Mouse (Mus musculus): ENCODE results near the gene Agtr1a. TPM values are rescaled to one million over a fixed set of nuclear protein-coding genes. Genes with fewer than 3 reads are reported as not detected.

Agtr1a gene
- polyA plus RNA-seq, 1 experiment from 2014 or later: 1.3 TPM

DNA sequence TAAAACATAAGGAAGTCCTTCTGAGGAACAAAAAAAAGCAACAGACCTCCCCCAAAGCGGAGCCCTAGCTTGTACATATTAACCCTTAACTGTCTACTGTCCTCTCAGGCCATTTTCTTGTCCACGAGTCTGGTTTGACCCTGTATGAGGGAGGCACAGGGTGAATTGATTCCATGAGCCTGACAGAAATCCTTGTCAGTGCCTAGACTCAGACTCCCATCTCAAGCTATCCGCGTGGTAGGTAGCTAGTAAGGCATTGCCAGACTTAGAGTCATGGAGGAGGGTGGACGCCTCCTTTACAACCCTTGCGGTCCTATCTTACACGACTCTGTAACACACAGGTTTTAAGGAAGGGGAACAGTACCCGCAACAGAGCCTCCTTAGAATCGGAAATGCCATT is 28.5 kb downstream of the Agtr1a start:
- ATAC-seq (ENCODE audit: low FRiP score, low read depth): no peak
- no peaks in the 10 kb centered on the region for H3K27me3 ChIP-seq (replicated peaks)
- no peaks in the 10 kb centered on the region for H3K36me3 ChIP-seq
- H3K4me3 ChIP-seq: no peak overlapping the region
- 89% methylated on average over 9 of the region's 9 CpGs for WGBS
- H3K4me2 ChIP-seq (replicated peaks): no peak overlapping the region
- H3K9ac ChIP-seq: no peak overlapping the region
- no peaks in the 10 kb centered on the region for H3K4me1 ChIP-seq
- H3K27ac ChIP-seq: no peak overlapping the region
- no peaks in the 10 kb centered on the region for H3K9me3 ChIP-seq

- ATAC-seq (ENCODE audit: low FRiP score, low read depth): no peak
Observed at GRCm38 (mm10) chr13:30365378-30365777, 29.1 kb downstream of the Agtr1a start.

DNA sequence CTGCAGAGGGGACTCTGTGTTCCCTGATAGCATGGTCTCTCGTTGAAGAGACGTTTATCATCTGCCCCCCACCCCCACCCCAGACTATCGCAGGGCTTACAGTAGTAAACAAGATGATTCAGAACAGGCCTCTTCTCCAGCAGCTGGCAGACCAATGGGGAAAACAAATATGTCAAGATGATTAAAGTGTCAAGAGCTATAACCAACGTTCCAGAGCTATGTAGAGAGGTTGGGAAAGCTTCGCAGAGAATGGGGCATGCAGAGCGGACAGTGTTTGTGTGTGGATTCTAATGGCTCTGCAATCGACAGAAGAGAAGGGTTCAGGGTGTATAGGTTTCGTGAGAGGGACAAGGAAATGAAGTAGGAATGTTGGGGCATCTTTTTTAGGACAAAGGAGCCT is 31.9 kb downstream of the Agtr1a start:
- no peaks in the 10 kb centered on the region for H3K4me1 ChIP-seq
- no peaks in the 10 kb centered on the region for H3K36me3 ChIP-seq
- no peak overlapping the region for H3K27ac ChIP-seq
- no peak overlapping the region for H3K4me2 ChIP-seq (replicated peaks)
- WGBS: 48% methylated on average over 8 of the region's 8 CpGs
- no peaks in the 10 kb centered on the region for H3K9me3 ChIP-seq
- ATAC-seq (ENCODE audit: low FRiP score, low read depth): no peak
- H3K9ac ChIP-seq: no peak overlapping the region
- H3K4me3 ChIP-seq: no peak overlapping the region
- no peaks in the 10 kb centered on the region for H3K27me3 ChIP-seq (replicated peaks)

More at GRCm38 (mm10) chr13:30365378-30365777, 29.1 kb downstream of the Agtr1a start:
- Histone ChIP-seq H3K4me1 (no peaks in the 10 kb centered on the region), H3K4me2 (replicated peaks) (no peak overlapping the region), H3K27me3 (replicated peaks) (no peaks in the 10 kb centered on the region), H3K36me3 (no peaks in the 10 kb centered on the region), H3K9ac (no peak overlapping the region), H3K4me3 (no peak overlapping the region), H3K9me3 (no peaks in the 10 kb centered on the region), H3K27ac (no peak overlapping the region)
- WGBS: 80% methylated on average over 2 of the region's 2 CpGs

DNA sequence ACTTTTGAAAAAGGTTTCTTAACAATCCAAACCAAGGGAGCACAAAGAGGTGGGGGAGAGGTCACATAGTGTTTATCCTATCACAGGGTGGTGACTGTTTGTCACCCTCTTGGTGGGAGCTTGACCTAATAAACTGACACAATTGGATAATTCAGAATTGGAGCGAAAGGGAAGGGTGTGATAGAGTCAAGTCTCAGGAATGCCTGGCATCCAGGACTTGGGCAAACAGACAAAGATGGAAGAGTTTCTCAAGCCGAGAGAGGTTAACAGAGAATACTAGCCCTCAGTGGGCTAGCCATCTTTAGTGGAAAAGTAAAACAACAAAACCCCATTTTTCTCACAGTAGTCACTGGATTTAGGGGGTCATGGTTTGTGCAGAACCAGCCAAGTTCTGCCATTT is 32.5 kb downstream of the Agtr1a start:
- H3K4me1 ChIP-seq: no peaks in the 10 kb centered on the region
- no peaks in the 10 kb centered on the region for H3K9me3 ChIP-seq
- no peaks in the 10 kb centered on the region for H3K27me3 ChIP-seq (replicated peaks)
- H3K9ac ChIP-seq: no peak overlapping the region
- WGBS: 35% methylated on average over 2 of the region's 2 CpGs
- no peak for ATAC-seq (ENCODE audit: low FRiP score, low read depth)
- no peak overlapping the region for H3K4me3 ChIP-seq
- H3K27ac ChIP-seq: no peak overlapping the region
- H3K4me2 ChIP-seq (replicated peaks): no peak overlapping the region
- no peaks in the 10 kb centered on the region for H3K36me3 ChIP-seq

GRCm38 (mm10) chr13:30378868-30379267 is 42.6 kb downstream of the Agtr1a start:
- no peak overlapping the region for H3K9ac ChIP-seq
- no peaks in the 10 kb centered on the region for H3K27me3 ChIP-seq (replicated peaks)
- 94% methylated on average over 5 of the region's 5 CpGs for WGBS
- ATAC-seq (ENCODE audit: low FRiP score, low read depth): no peak
- no peak overlapping the region for H3K27ac ChIP-seq
- no peak overlapping the region for H3K4me2 ChIP-seq (replicated peaks)
- H3K4me1 ChIP-seq: no peaks in the 10 kb centered on the region
- no peak overlapping the region for H3K4me3 ChIP-seq
- no peaks in the 10 kb centered on the region for H3K9me3 ChIP-seq
- no peaks in the 10 kb centered on the region for H3K36me3 ChIP-seq

GRCm38 (mm10) chr13:30385183-30385582 is 48.9 kb downstream of the Agtr1a start:
- Histone ChIP-seq H3K9ac (no peak overlapping the region), H3K27ac (no peak overlapping the region), H3K27me3 (replicated peaks) (no peaks in the 10 kb centered on the region), H3K4me1 (no peaks in the 10 kb centered on the region), H3K4me3 (no peak overlapping the region), H3K36me3 (no peaks in the 10 kb centered on the region), H3K4me2 (replicated peaks) (no peak overlapping the region), H3K9me3 (no peaks in the 10 kb centered on the region)
- no peak for ATAC-seq (ENCODE audit: low FRiP score, low read depth)
- WGBS: 88% methylated on average over 6 of the region's 6 CpGs

DNA sequence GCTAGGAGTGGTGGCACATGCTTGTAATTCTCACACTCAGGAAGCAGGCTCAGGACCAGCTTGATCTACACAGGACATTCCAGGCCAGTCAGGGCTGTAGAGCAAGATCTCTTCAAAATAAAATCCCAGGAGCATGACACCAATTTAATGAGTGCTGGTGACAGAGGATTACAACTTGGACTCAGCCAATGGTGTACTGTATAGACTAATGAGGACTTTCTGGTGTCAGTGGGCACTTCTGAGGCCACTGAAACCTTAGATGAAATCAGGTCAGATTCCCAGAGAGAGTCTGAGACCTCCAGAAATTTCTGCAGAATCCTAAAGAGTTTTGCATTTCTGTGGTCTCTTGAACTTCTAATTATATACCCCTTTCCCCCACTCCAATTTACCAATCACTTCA is 57.9 kb downstream of the Agtr1a start:
- no peak overlapping the region for H3K4me2 ChIP-seq (replicated peaks)
- H3K4me1 ChIP-seq: no peaks in the 10 kb centered on the region
- no peak overlapping the region for H3K27ac ChIP-seq
- no peak overlapping the region for H3K9ac ChIP-seq
- H3K36me3 ChIP-seq: no peaks in the 10 kb centered on the region
- H3K27me3 ChIP-seq (replicated peaks): no peaks in the 10 kb centered on the region
- no peak overlapping the region for H3K4me3 ChIP-seq
- ATAC-seq (ENCODE audit: low FRiP score, low read depth): no peak
- no peaks in the 10 kb centered on the region for H3K9me3 ChIP-seq

DNA sequence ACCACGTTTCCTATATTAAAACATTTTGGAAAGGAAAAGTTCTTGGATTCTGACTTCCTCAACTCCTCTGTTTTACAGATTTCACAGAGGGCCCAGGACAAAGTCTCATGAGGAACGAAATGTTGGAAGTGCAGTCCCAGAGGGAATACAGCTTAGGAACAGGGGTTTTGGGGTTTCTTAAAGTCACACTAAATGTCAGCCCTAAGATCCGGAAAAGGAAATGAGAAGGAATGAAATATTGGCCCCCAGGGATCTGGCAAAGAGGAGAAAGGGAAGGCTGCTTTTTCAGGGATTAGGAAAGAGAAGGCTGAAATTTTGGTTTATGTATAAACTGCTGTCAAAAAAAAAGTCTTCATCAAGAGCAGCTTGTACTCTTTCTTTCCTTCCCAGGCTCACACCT is 60.2 kb downstream of the Agtr1a start:
- H3K36me3 ChIP-seq: no peaks in the 10 kb centered on the region
- no peak overlapping the region for H3K27ac ChIP-seq
- no peak overlapping the region for H3K4me2 ChIP-seq (replicated peaks)
- no peak overlapping the region for H3K4me3 ChIP-seq
- ATAC-seq (ENCODE audit: low FRiP score, low read depth): no peak
- no peak overlapping the region for H3K9ac ChIP-seq
- H3K27me3 ChIP-seq (replicated peaks): no peaks in the 10 kb centered on the region
- 69% methylated on average over 3 of the region's 3 CpGs for WGBS
- H3K4me1 ChIP-seq: no peaks in the 10 kb centered on the region
- H3K9me3 ChIP-seq: no peaks in the 10 kb centered on the region

GRCm38 (mm10) chr13:30398852-30399251 is 62.6 kb downstream of the Agtr1a start:
- H3K27ac ChIP-seq: no peak overlapping the region
- ATAC-seq (ENCODE audit: low FRiP score, low read depth): no peak
- H3K4me3 ChIP-seq: no peak overlapping the region
- no peaks in the 10 kb centered on the region for H3K36me3 ChIP-seq
- WGBS: 90% methylated on average over 3 of the region's 3 CpGs
- H3K27me3 ChIP-seq (replicated peaks): no peaks in the 10 kb centered on the region
- no peak overlapping the region for H3K4me2 ChIP-seq (replicated peaks)
- H3K9me3 ChIP-seq: no peaks in the 10 kb centered on the region
- no peaks in the 10 kb centered on the region for H3K4me1 ChIP-seq
- H3K9ac ChIP-seq: no peak overlapping the region

- 49% methylated on average over 8 of the region's 8 CpGs for WGBS
- no peak overlapping the region for H3K4me3 ChIP-seq
- no peak overlapping the region for H3K27ac ChIP-seq
- ATAC-seq (ENCODE audit: low FRiP score, low read depth): no peak
- H3K4me2 ChIP-seq (replicated peaks): no peak overlapping the region
- H3K36me3 ChIP-seq: no peaks in the 10 kb centered on the region
- no peaks in the 10 kb centered on the region for H3K9me3 ChIP-seq
- H3K4me1 ChIP-seq: no peaks in the 10 kb centered on the region
- H3K9ac ChIP-seq: no peak overlapping the region
- H3K27me3 ChIP-seq (replicated peaks): no peaks in the 10 kb centered on the region
Observed at GRCm38 (mm10) chr13:30400621-30401020, 64.4 kb downstream of the Agtr1a start.

- H3K27ac ChIP-seq: no peak overlapping the region
- H3K4me3 ChIP-seq: no peak overlapping the region
- H3K36me3 ChIP-seq: no peaks in the 10 kb centered on the region
- no peak for ATAC-seq (ENCODE audit: low FRiP score, low read depth)
- no peaks in the 10 kb centered on the region for H3K9me3 ChIP-seq
- H3K27me3 ChIP-seq (replicated peaks): no peaks in the 10 kb centered on the region
- no peak overlapping the region for H3K9ac ChIP-seq
- 59% methylated on average over 3 of the region's 3 CpGs for WGBS
- H3K4me2 ChIP-seq (replicated peaks): no peak overlapping the region
- H3K4me1 ChIP-seq: no peaks in the 10 kb centered on the region
Observed at GRCm38 (mm10) chr13:30403874-30404273, 67.6 kb downstream of the Agtr1a start.

GRCm38 (mm10) chr13:30418611-30419010 is 82.4 kb downstream of the Agtr1a start:
- Histone ChIP-seq H3K4me1 (no peaks in the 10 kb centered on the region), H3K9me3 (no peaks in the 10 kb centered on the region), H3K27me3 (replicated peaks) (no peaks in the 10 kb centered on the region), H3K4me3 (no peak overlapping the region), H3K36me3 (no peaks in the 10 kb centered on the region), H3K4me2 (replicated peaks) (no peak overlapping the region), H3K27ac (no peak overlapping the region), H3K9ac (no peak overlapping the region)
- 83% methylated on average over 5 of the region's 5 CpGs for WGBS
- ATAC-seq (ENCODE audit: low FRiP score, low read depth): no peak

DNA sequence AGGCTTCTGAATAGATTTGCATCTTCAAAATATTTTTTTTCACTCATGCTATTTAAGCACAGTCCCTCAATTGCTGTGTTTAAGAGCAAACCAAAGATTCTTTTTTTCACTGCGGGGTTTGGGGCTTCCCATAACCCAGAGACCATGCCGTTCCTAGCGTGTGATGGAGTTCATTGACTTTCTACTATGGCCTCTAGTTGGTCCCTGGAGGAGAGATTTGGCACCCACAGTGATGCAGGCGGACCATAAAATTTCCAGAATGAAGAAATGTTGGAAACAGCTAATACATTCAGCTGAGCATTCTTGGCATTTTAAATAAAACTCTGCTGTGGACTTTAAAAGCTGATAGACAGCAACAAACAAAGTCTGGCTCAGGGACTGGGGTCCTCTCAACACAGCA is 90.8 kb downstream of the Agtr1a start:
- Histone ChIP-seq H3K4me2 (replicated peaks) (no peak overlapping the region), H3K27me3 (replicated peaks) (no peaks in the 10 kb centered on the region), H3K9me3 (no peaks in the 10 kb centered on the region), H3K4me3 (no peak overlapping the region), H3K27ac (no peak overlapping the region), H3K36me3 (no peaks in the 10 kb centered on the region), H3K9ac (no peak overlapping the region), H3K4me1 (no peaks in the 10 kb centered on the region)
- WGBS: 89% methylated on average over 4 of the region's 4 CpGs
- ATAC-seq (ENCODE audit: low FRiP score, low read depth): no peak

- H3K9ac ChIP-seq: no peak overlapping the region
- WGBS: 96% methylated on average over 1 of the region's 1 CpGs
- no peaks in the 10 kb centered on the region for H3K36me3 ChIP-seq
- H3K9me3 ChIP-seq: no peaks in the 10 kb centered on the region
- no peak overlapping the region for H3K27ac ChIP-seq
- H3K4me2 ChIP-seq (replicated peaks): no peak overlapping the region
- H3K27me3 ChIP-seq (replicated peaks): no peaks in the 10 kb centered on the region
- H3K4me1 ChIP-seq: no peaks in the 10 kb centered on the region
- ATAC-seq (ENCODE audit: low FRiP score, low read depth): no peak
- H3K4me3 ChIP-seq: no peak overlapping the region
Observed at GRCm38 (mm10) chr13:30427436-30427835, 91.2 kb downstream of the Agtr1a start.

Data from neural tube, embryonic 12.5 days (tissue).